11 mouse cellular contexts compared by ENCODE assay signal in genomic region chr5:27035891-27036290, GRCm38 (mm10).
DNase-seq lines count a peak whose midpoint lies in the region; ATAC-seq and TF ChIP-seq lines count a peak whose summit lies in the region.
"Had no signal": no experiment of that assay in that cellular context is flagged by ENCODE, and none has a peak within 500 bp of the region (broad histone marks: within the 10 kb centered on the region; RNA-seq: fewer than 3 reads in every experiment).

No protein-coding gene starts in this region.

- H3K4me1 ChIP-seq in neural tube, embryonic 15.5 days = no peaks in the 10 kb centered on the region; the same call in 1 of the 2 replicates
- H3K4me1 ChIP-seq in hindbrain, embryonic 14.5 days (replicated peaks; ENCODE audit: control insufficient read depth, insufficient read depth, low read length) = no peaks in the 10 kb centered on the region
- H3K4me1 ChIP-seq in heart, adult 2 months (ENCODE audit: control insufficient read depth, insufficient read depth, low read length) = no peaks in the 10 kb centered on the region
- H3K4me1 ChIP-seq: heart, embryonic 13.5 days; neural tube, embryonic 13.5 days had no signal

- no peaks in the 10 kb centered on the region for H3K9me3 ChIP-seq in neural tube, embryonic 15.5 days (replicated peaks)
- H3K9me3 ChIP-seq in hindbrain, embryonic 14.5 days (ENCODE audit: control insufficient read depth, low read length) = no peaks in the 10 kb centered on the region
- H3K9me3 ChIP-seq: neural tube, embryonic 13.5 days had no signal

- no peak for TF ChIP-seq POLR2A in heart, adult 2 months (IDR thresholded peaks at IDR 0.05; ENCODE audit: insufficient read depth, low read depth, low read length)

- H3K4me2 ChIP-seq in neural tube, embryonic 15.5 days = no peak overlapping the region
- no peak overlapping the region for H3K4me2 ChIP-seq in hindbrain, embryonic 14.5 days (replicated peaks)
- H3K4me2 ChIP-seq: heart, embryonic 13.5 days; neural tube, embryonic 13.5 days had no signal

- H3K27me3 ChIP-seq in neural tube, embryonic 15.5 days (replicated peaks) = no peaks in the 10 kb centered on the region
- H3K27me3 ChIP-seq in hindbrain, embryonic 14.5 days (ENCODE audit: control insufficient read depth, insufficient read depth, low read length) = no peaks in the 10 kb centered on the region
- H3K27me3 ChIP-seq in heart, adult 2 months (ENCODE audit: control insufficient read depth, insufficient read depth, low read length) = no peaks in the 10 kb centered on the region
- H3K27me3 ChIP-seq: heart, embryonic 13.5 days; neural tube, embryonic 13.5 days had no signal

- DNase-seq in adrenal gland, postnatal 36 days = peak; percentile 9 to 11
- DNase-seq in adrenal gland, adult 2 months = no peak
- DNase-seq in neural tube, embryonic 10.5 days (ENCODE audit: extremely low spot score, low spot score) = peak; percentile 32
- peak; percentile 50 for DNase-seq in hindbrain, embryonic 14.5 days (ENCODE audit: low spot score)
- peak; percentile 50 for DNase-seq in right cerebral cortex, postnatal 4 days
- DNase-seq in heart, adult 2 months = no peak
- no peak for DNase-seq in urinary bladder, adult 18-20 months (ENCODE audit: low spot score in 2 of 2)
- DNase-seq: lung, adult 2 months had no signal

- no peaks in the 10 kb centered on the region for H3K79me2 ChIP-seq in heart, adult 2 months (replicated peaks; ENCODE audit: control insufficient read depth, insufficient read depth, low read length)

- intact Hi-C loops in heart, adult 2 months (cut with DNase I) = no loop called here

- 30% methylated on average over 2 of the region's 2 CpGs for WGBS in neural tube, embryonic 15.5 days
- WGBS in hindbrain, embryonic 14.5 days = 28% methylated on average over 2 of the region's 2 CpGs
- 29% methylated on average over 2 of the region's 2 CpGs for WGBS in heart, adult 2 months

- TF ChIP-seq EP300 in heart, adult 2 months (IDR thresholded peaks at IDR 0.05; ENCODE audit: insufficient read depth, low read depth, low read length) = no peak

- TF ChIP-seq CTCF in heart, adult 2 months (IDR thresholded peaks at IDR 0.05) = no peak; the same call in 1 of the 2 replicates

- H3K27ac ChIP-seq in neural tube, embryonic 15.5 days (replicated peaks) = no peak overlapping the region
- no peak overlapping the region for H3K27ac ChIP-seq in hindbrain, embryonic 14.5 days
- H3K27ac ChIP-seq in heart, adult 2 months = no peak overlapping the region
- H3K27ac ChIP-seq: heart, embryonic 13.5 days; neural tube, embryonic 13.5 days had no signal

- H3K9ac ChIP-seq in neural tube, embryonic 15.5 days (replicated peaks) = no peak overlapping the region
- H3K9ac ChIP-seq in hindbrain, embryonic 14.5 days = no peak overlapping the region
- no peak overlapping the region for H3K9ac ChIP-seq in heart, adult 2 months (ENCODE audit: low read depth, low read length)
- H3K9ac ChIP-seq: heart, embryonic 13.5 days; neural tube, embryonic 13.5 days had no signal

- no peaks in the 10 kb centered on the region for H3K36me3 ChIP-seq in neural tube, embryonic 15.5 days
- H3K36me3 ChIP-seq in hindbrain, embryonic 14.5 days (replicated peaks; ENCODE audit: control insufficient read depth, insufficient read depth) = no peaks in the 10 kb centered on the region
- no peaks in the 10 kb centered on the region for H3K36me3 ChIP-seq in heart, adult 2 months (ENCODE audit: control insufficient read depth, insufficient read depth, low read length)
- H3K36me3 ChIP-seq: heart, embryonic 13.5 days; neural tube, embryonic 13.5 days had no signal

- no peak for ATAC-seq in neural tube, embryonic 15.5 days (ENCODE audit: low FRiP score)
- ATAC-seq in hindbrain, embryonic 14.5 days (ENCODE audit: low FRiP score) = no peak

- no peak overlapping the region for H3K4me3 ChIP-seq in neural tube, embryonic 15.5 days (replicated peaks)
- no peak overlapping the region for H3K4me3 ChIP-seq in hindbrain, embryonic 14.5 days (replicated peaks; ENCODE audit: low read length)
- H3K4me3 ChIP-seq in heart, adult 2 months = no peak overlapping the region
- H3K4me3 ChIP-seq: heart, embryonic 13.5 days; neural tube, embryonic 13.5 days had no signal

Comparison
In these comparisons a context has a peak if more than half of its experiments do, and no peak if none do; other contexts are left out.
1. DNase-seq: peak in adrenal gland, postnatal 36 days (2 of 2), neural tube, embryonic 10.5 days (single experiment), hindbrain, embryonic 14.5 days (single experiment) and right cerebral cortex, postnatal 4 days (single experiment); none in adrenal gland, adult 2 months (single experiment), heart, adult 2 months (0 of 2) and urinary bladder, adult 18-20 months (0 of 2).